Mouse (Mus musculus) MEL (cell line): ENCODE results near the gene Filip1l.

Source experiments
- BHLHE40 ChIP-seq: IDR thresholded peaks from 2 replicates; pipeline ENCODE4 v1.6.1; 2012; ENCODE audit warnings: low read depth, mild to moderate bottlenecking, inconsistent platforms, low read length, improper control_type of control experiment, borderline replicate concordance
- CHD1 ChIP-seq: IDR thresholded peaks from 2 replicates; pipeline ENCODE4 v1.6.1; 2012; ENCODE audit warnings: low read depth, mild to moderate bottlenecking, inconsistent platforms, low read length, improper control_type of control experiment
- CTCF ChIP-seq, 3 experiments: IDR thresholded peaks in 2 of 3; conservative IDR thresholded peaks in 1 of 3; 2 replicates each; pipeline ENCODE4 v1.5.1; 2011 to 2012; ENCODE audit warnings: low read length in 3 of 3, low read depth in 2 of 3, mild to moderate bottlenecking in 2 of 3, improper control_type of control experiment in 1 of 3, inconsistent platforms in 1 of 3, mixed read lengths in 1 of 3, moderate library complexity in 1 of 3; ENCODE audit not compliant: control insufficient read depth in 1 of 3, insufficient read depth in 1 of 3, poor library complexity in 1 of 3, severe bottlenecking in 1 of 3
- EP300 ChIP-seq, 2 experiments: IDR thresholded peaks; 2 replicates each; pipeline ENCODE4 v1.6.1; 2011; ENCODE audit warnings: improper control_type of control experiment in 2 of 2, low read length in 2 of 2, low read depth in 1 of 2, mild to moderate bottlenecking in 1 of 2
- GABPA ChIP-seq: IDR thresholded peaks from 2 replicates; pipeline ENCODE4 v1.6.1; 2012; ENCODE audit warnings: low read depth, mild to moderate bottlenecking, inconsistent platforms, low read length, improper control_type of control experiment, moderate library complexity
- GATA1 ChIP-seq: IDR thresholded peaks from 2 replicates; pipeline ENCODE4 v1.6.1; 2011; ENCODE audit warnings: low read depth, low read length, improper control_type of control experiment
- POLR2A ChIP-seq, 2 experiments: IDR thresholded peaks; 2 replicates each; pipeline ENCODE4 v1.6.1; 2011 to 2012; ENCODE audit warnings: low read length in 2 of 2, mild to moderate bottlenecking in 2 of 2, control low read depth in 1 of 2, improper control_type of control experiment in 1 of 2, low read depth in 1 of 2, moderate library complexity in 1 of 2; ENCODE audit not compliant: control insufficient read depth in 1 of 2, insufficient read depth in 1 of 2, poor library complexity in 1 of 2
- RCOR1 ChIP-seq: IDR thresholded peaks from 2 replicates; pipeline ENCODE4 v1.6.1; 2012; ENCODE audit warnings: low read depth, mild to moderate bottlenecking, inconsistent platforms, low read length, improper control_type of control experiment
- SMC3 ChIP-seq: IDR thresholded peaks from 2 replicates; pipeline ENCODE4 v1.6.1; 2011; ENCODE audit warnings: low read depth, low read length, improper control_type of control experiment
- TBP ChIP-seq: IDR thresholded peaks from 2 replicates; pipeline ENCODE4 v1.8.0; 2011; ENCODE audit warnings: low read depth, low read length, improper control_type of control experiment
- ZC3H11A ChIP-seq: IDR thresholded peaks from 2 replicates; pipeline ENCODE4 v1.6.1; 2012; ENCODE audit warnings: low read depth, mild to moderate bottlenecking, inconsistent platforms, low read length, improper control_type of control experiment
- ZKSCAN1 ChIP-seq: IDR thresholded peaks from 2 replicates; pipeline ENCODE4 v1.6.1; 2012; ENCODE audit warnings: low read depth, mild to moderate bottlenecking, inconsistent platforms, low read length, improper control_type of control experiment, moderate library complexity
- ZNF384 ChIP-seq: IDR thresholded peaks from 2 replicates; pipeline ENCODE4 v1.6.1; 2012; ENCODE audit warnings: low read depth, mild to moderate bottlenecking, inconsistent platforms, low read length, improper control_type of control experiment

GRCm38 (mm10) chr16:57339765-57340612, 12.9 kb upstream of the Filip1l start:
- TF ChIP-seq GABPA (no peak), TBP (no peak), EP300 (IDR thresholded peaks at IDR 0.05; ENCODE audit: low read depth in 1 of 2, low read length in 2 of 2) (no peak), ZNF384 (no peak), CTCF (IDR thresholded peaks at IDR 0.05 in 2 of 3, conservative IDR thresholded peaks at IDR 0.05 in 1 of 3; ENCODE audit: control insufficient read depth in 1 of 3, insufficient read depth in 1 of 3, low read depth in 2 of 3, low read length in 3 of 3, poor library complexity in 1 of 3, severe bottlenecking in 1 of 3) (no peak), ZC3H11A (no peak), GATA1 (no peak), BHLHE40 (no peak), SMC3 (no peak), POLR2A (IDR thresholded peaks at IDR 0.05; ENCODE audit: control insufficient read depth in 1 of 2, insufficient read depth in 1 of 2, low read depth in 1 of 2, low read length in 2 of 2, poor library complexity in 1 of 2) (no peak), ZKSCAN1 (no peak), CHD1 (no peak), RCOR1 (no peak)
